Mouse (Mus musculus) heart, adult 2 months (tissue): Measurements from ENCODE around the gene Ttn.

Experiments used
- CTCF ChIP-seq: fragments of 200-600 bp; IDR thresholded peaks from 2 replicates; pipeline ENCODE4 v1.8.1; 2022; ENCODE audit warnings: antibody characterized with exemption, mild to moderate bottlenecking, moderate library complexity
- EP300 ChIP-seq: fragments of 200-500 bp; IDR thresholded peaks from 2 replicates; pipeline ENCODE4 v1.6.1; 2011; ENCODE audit warnings: low read depth, low read length, control low read depth; ENCODE audit not compliant: insufficient read depth
- POLR2A ChIP-seq: fragments of 200-500 bp; IDR thresholded peaks from 2 replicates; pipeline ENCODE4 v1.6.1; 2011; ENCODE audit warnings: mild to moderate bottlenecking, low read depth, low read length, control low read depth; ENCODE audit not compliant: insufficient read depth

- TF ChIP-seq CTCF = no peak
- TF ChIP-seq POLR2A = no peak
- TF ChIP-seq EP300 = no peak
Observed at GRCm38 (mm10) chr2:76865497-76865896, 116.8 kb downstream of the Ttn start.
